Mouse (Mus musculus): ENCODE measurements around the gene Ppp1r12c.

GRCm38 (mm10) chr7:4546050-4546449 lies 44.6 kb upstream of the Ppp1r12c start:
- TF ChIP-seq CTCF (conservative IDR thresholded peaks at IDR 0.05; ENCODE audit: insufficient read depth, insufficient read length, low read depth, low read length) (no peak), POLR2A (IDR thresholded peaks at IDR 0.05; ENCODE audit: low read depth, low read length) (no peak)

Data from kidney, adult 2 months (tissue).